Mouse (Mus musculus) midbrain, postnatal 0 days (tissue): ENCODE data around the gene H2afb1. TPM values are rescaled to one million over a fixed set of nuclear protein-coding genes. Genes with fewer than 3 reads are reported as not detected.
"Not testable (repeated sequence)": the region's sequence is repeated elsewhere in the genome, so short reads cannot be mapped to it uniquely, and the experiment has no call there.

Source experiments
- ATAC-seq: fragments of 200-750 bp; cut with Nextera tagmentation; 2 replicates; pipeline ENCODE4 v1.8.0; 2017; ENCODE audit warnings: moderate number of reproducible peaks, mild to moderate bottlenecking, moderate TSS enrichment, moderate library complexity; ENCODE audit not compliant: low FRiP score
- DNase-seq: peaks from one replicate; pipeline ENCODE4 v3.0.0-alpha.2; 2015; ENCODE audit warnings: low spot score
- H3K27ac ChIP-seq: fragments of 300-500 bp; sonication (generic); 2 replicates; pipeline ENCODE4 v1.5.1; 2014; ENCODE audit warnings: low read depth, mild to moderate bottlenecking, low read length, mixed read lengths
- H3K27me3 ChIP-seq: fragments of 300-500 bp; sonication (generic); 2 replicates; pipeline ENCODE4 v1.6.1; 2014; ENCODE audit warnings: low read length, control low read depth, mixed read lengths; ENCODE audit not compliant: insufficient read depth
- H3K36me3 ChIP-seq: fragments of 300-500 bp; sonication (generic); 2 replicates; pipeline ENCODE4 v1.6.1; 2014; ENCODE audit warnings: low read length, control low read depth, mixed read lengths; ENCODE audit not compliant: insufficient read depth
- H3K4me1 ChIP-seq: fragments of 300-500 bp; sonication (generic); 2 replicates; pipeline ENCODE4 v1.6.1; 2014; ENCODE audit warnings: mild to moderate bottlenecking, control low read depth, antibody characterized with exemption, low read length, mixed read lengths; ENCODE audit not compliant: insufficient read depth
- H3K4me2 ChIP-seq: fragments of 300-500 bp; sonication (generic); 2 replicates; pipeline ENCODE4 v1.6.1; 2014; ENCODE audit warnings: low read depth, mild to moderate bottlenecking, low read length, mixed read lengths; ENCODE audit not compliant: poor library complexity, severe bottlenecking
- H3K4me3 ChIP-seq: fragments of 300-500 bp; sonication (generic); 2 replicates; pipeline ENCODE4 v1.5.1; 2014; ENCODE audit warnings: low read depth, mild to moderate bottlenecking, low read length, moderate library complexity
- H3K9ac ChIP-seq: fragments of 300-500 bp; sonication (generic); replicated peaks from 2 replicates; pipeline ENCODE4 v1.6.1; 2014; ENCODE audit warnings: mild to moderate bottlenecking, low read length, moderate library complexity, mixed read lengths; ENCODE audit not compliant: poor library complexity, severe bottlenecking
- H3K9me3 ChIP-seq: fragments of 300-500 bp; sonication (generic); 2 replicates; pipeline ENCODE4 v1.6.1; 2016; ENCODE audit warnings: low read length, control low read depth
- CTCF ChIP-seq: IDR thresholded peaks from 2 replicates; pipeline ENCODE4 v1.5.1; 2016; ENCODE audit warnings: antibody characterized with exemption, mild to moderate bottlenecking
- WGBS: fragments of 180-500 bp; shearing (Covaris S2); extraction: QIAGEN DNeasy Blood & Tissue Kit; methylation state at CpG from one replicate; pipeline ENCODE4 v1.1.7; 2014; 5-methylcytosine and 5-hydroxymethylcytosine counted together
- polyA plus RNA-seq: library from polyadenylated mRNA; unstranded; fragments of >200 nt; fragmentation: Nextera tagmentation; extraction: Ambion mirVana; gene quantifications from 2 replicates; pipeline ENCODE4 v1.2.1, GENCODE M21; 2015
- total RNA-seq: library from RNA; depleted of rRNA; stranded (reverse); fragments of >200 nt; gene quantifications from 2 replicates; pipeline ENCODE4 v1.2.3, GENCODE M21; 2014; rRNA removed

H2afb1 gene
- total RNA-seq = not detected in 2 replicates
- polyA plus RNA-seq = not detected in 2 replicates

- H3K27me3 ChIP-seq, DNase-seq, H3K9me3 ChIP-seq, H3K4me3 ChIP-seq, H3K9ac ChIP-seq, ATAC-seq, H3K27ac ChIP-seq, H3K4me1 ChIP-seq, H3K4me2 ChIP-seq, H3K36me3 ChIP-seq: not testable (repeated sequence)
- WGBS = 82% methylated on average over 6 of the region's 8 CpGs
Observed at GRCm38 (mm10) chrX:117014457-117014856, at the start of gene H2afb1. TSS of gene H2afb1 (plus strand) at chrX:117014757.

- Histone ChIP-seq H3K4me2 (no peak overlapping the region), H3K27ac (no peak overlapping the region), H3K9ac (no peak overlapping the region), H3K9me3 (no peaks in the 10 kb centered on the region), H3K36me3 (no peaks in the 10 kb centered on the region), H3K4me3 (no peak overlapping the region), H3K27me3 (no peaks in the 10 kb centered on the region), H3K4me1 (no peaks in the 10 kb centered on the region)
- peak; percentile 4 for DNase-seq
- no peak for ATAC-seq
- WGBS = 82% methylated on average over 2 of the region's 2 CpGs
- no peak for TF ChIP-seq CTCF
Observed at GRCm38 (mm10) chrX:117036085-117036484, 21.5 kb downstream of the H2afb1 start.
